15 mouse cellular contexts compared by ENCODE assay signal in the genomic region with DNA sequence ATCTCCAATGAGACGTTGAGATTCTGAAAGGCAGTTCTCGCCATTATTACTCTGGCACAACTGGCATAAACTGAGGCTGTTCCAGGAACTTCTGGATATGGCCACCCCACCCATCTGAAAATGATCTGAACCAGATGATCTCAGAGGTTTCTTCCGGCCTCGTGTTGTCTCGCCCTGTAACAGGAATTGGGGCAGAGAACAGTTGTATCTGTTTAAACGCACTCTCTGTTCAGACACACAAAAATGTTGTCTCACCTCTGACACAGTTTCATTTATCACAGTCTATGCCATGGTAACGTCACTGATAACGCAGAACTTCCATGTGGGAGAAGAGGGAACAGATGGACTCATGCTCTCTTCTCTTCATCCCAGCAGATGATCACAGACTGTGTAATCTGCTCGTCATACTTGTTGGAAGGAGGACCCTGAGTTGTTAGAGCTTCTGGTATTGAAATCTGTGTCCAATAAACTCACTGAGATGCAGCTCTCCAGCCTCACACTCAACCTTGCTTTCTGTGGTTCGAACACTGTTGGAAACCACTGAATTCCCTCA.
A peak's percentile ranks its signal among the peaks of the same experiment; 100 is the strongest.
DNase-seq lines count a peak whose midpoint lies in the region; ATAC-seq and TF ChIP-seq lines count a peak whose summit lies in the region.
"Had no signal": no experiment of that assay in that cellular context is flagged by ENCODE, and none has a peak within 500 bp of the region (broad histone marks: within the 10 kb centered on the region; RNA-seq: fewer than 3 reads in every experiment).

No protein-coding gene starts in this region.

- no peaks in the 10 kb centered on the region for H3K36me3 ChIP-seq in testis, adult 2 months (ENCODE audit: control insufficient read depth, insufficient read depth, low read length)

- H3K27me3 ChIP-seq in testis, adult 2 months (ENCODE audit: control insufficient read depth, insufficient read depth, low read length), result no peaks in the 10 kb centered on the region

- TF ChIP-seq POLR2A in testis, adult 2 months (IDR thresholded peaks at IDR 0.05; ENCODE audit: control insufficient read depth, low read depth, low read length), result no peak

- no peak for TF ChIP-seq CTCF in testis, adult 2 months (IDR thresholded peaks at IDR 0.05; ENCODE audit: control insufficient read depth, insufficient read depth, insufficient replicate concordance, low read depth, low read length)

- no peaks in the 10 kb centered on the region for H3K4me1 ChIP-seq in testis, adult 2 months (ENCODE audit: control insufficient read depth, insufficient read depth, low read length)

- no peak for ATAC-seq in megakaryocyte, adult 5-6 weeks (ENCODE audit: poor library complexity, severe bottlenecking)

- 0 out of 2 replicates have a peak overlapping the region, but pooled peaks have one; percentile 8 for H3K27ac ChIP-seq in testis, adult 2 months (ENCODE audit: control insufficient read depth, insufficient read depth, low read depth, low read length)
- H3K27ac ChIP-seq: hindbrain, embryonic 14.5 days had no signal

- H3K4me3 ChIP-seq in testis, adult 2 months (ENCODE audit: control insufficient read depth, low read depth, low read length), result no peak overlapping the region

- peak; percentile 20 to 70 for DNase-seq in layer of hippocampus, adult 18-20 months (ENCODE audit: low spot score in 2 of 2)
- no peak for DNase-seq in layer of hippocampus, adult 9-10 months (ENCODE audit: low spot score)
- no peak for DNase-seq in testis, postnatal 14 days (ENCODE audit: low spot score)
- DNase-seq in brain, adult 2 months (ENCODE audit: low read depth, low spot score), result peak; percentile 28
- peak; percentile 32 for DNase-seq in skeletal muscle tissue, adult 2 months (ENCODE audit: low read depth, low spot score)
- DNase-seq in right cerebral cortex, adult 2 months (ENCODE audit: low spot score in 2 of 2), result no peak
- DNase-seq: adrenal gland, postnatal 25 days; cerebellum, postnatal 14 days; heart, adult 11 months; kidney, adult 18-20 months; kidney, postnatal 36 days; midbrain, embryonic 14.5 days had no signal

Comparison
In these comparisons a context has a peak if more than half of its experiments do, and no peak if none do; other contexts are left out.
1. DNase-seq: peak in layer of hippocampus, adult 18-20 months (2 of 2), brain, adult 2 months (single experiment) and skeletal muscle tissue, adult 2 months (single experiment); none in layer of hippocampus, adult 9-10 months (single experiment), testis, postnatal 14 days (single experiment) and right cerebral cortex, adult 2 months (0 of 2).